Mouse (Mus musculus) spleen, adult 2 months (tissue): ENCODE results near the gene Slc25a10.

Experiments used
- CTCF ChIP-seq: fragments of 200-500 bp; IDR thresholded peaks from 2 replicates; pipeline ENCODE4 v1.5.1; 2011; ENCODE audit warnings: mild to moderate bottlenecking, inconsistent platforms; ENCODE audit not compliant: insufficient read depth, insufficient read length, insufficient replicate concordance; ENCODE audit errors: extremely low read depth
- POLR2A ChIP-seq: fragments of 200-500 bp; IDR thresholded peaks from 2 replicates; pipeline ENCODE4 v1.6.1; 2011; ENCODE audit warnings: low read depth, low read length, inconsistent platforms

DNA sequence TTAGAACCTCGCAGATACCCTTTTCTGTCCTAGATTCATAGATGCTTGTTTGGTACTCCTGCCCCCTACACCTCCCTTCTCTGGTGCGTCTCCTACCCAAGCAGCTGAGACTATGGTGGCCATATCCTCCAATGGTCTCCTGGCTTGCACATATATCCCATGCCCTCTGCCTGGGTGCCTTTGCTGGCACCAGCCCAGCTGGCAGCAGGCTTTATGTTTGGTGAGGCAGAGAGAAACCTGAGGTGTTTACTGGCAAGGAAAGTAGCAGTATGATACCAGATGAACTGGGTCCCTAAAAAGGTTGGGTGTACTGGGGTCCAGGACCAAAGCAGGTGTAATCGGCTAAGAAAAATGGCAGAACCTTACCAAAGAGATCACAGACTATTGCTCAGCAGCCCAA, 54.3 kb downstream of the Slc25a10 start:
- TF ChIP-seq CTCF (no peak), POLR2A (no peak)
